Mouse (Mus musculus): ENCODE data around the gene Srgap3.

Gene Srgap3

DNA sequence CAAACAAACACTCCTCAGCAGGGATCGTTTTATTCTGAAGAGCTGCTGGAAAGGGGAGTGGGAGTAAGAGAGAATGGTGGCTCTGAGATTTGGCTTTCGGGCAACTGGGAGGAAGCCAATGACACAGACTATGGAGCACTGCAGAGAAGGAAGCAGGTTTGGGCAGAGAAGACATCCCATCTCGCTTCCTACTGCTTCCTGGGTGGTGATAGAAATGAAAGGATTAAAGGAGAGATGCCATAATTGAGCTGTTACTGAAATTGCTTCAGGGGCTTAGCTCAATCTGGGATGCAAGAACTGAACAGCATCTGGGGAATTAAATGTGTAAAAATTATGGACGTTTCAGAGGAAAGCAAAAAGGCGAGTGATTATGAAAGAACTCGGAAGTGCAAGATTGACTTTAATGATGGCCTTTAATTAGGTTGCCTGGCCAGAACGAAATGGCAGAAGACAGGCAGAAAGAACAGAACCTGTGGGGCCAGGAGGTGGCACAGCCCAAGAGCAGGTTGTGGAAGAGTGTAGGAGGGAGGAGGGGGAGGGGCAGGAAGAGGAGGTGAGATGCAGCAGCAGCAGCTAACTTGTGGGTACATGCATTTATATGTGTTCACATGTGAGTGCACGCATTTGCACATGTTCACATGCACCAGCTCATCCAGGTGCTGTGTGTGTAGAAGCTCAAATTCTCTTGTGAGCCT, 126.6 kb downstream of the Srgap3 start:
- no peak for DNase-seq (ENCODE audit: inconsistent age in 2 of 2, low spot score in 1 of 2)

DNA sequence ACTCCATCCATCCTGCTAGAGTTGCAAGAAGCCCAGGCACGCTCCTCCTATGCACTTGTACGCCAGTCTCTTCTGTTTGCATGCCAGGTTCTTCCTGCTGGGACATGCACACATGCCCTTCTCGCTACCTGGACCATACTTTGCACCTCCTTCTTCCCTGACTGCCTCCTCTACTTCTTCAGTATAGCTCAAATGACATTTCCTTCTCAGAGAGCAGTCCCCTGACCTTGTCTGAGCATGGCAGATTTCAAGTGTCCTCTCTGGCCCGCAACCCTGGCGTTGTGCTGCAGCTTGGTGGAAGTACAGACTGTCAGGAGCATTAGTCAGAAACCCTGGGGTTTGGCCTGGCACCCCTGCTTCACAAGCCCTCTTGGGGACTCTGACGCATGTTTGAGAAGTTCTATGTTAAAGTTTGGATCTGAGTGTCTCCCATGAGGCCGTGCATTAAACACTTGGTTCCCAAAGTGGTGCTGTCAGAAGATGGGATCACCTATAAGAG, 128.6 kb downstream of the Srgap3 start:
- peak; percentile 37 to 46 for DNase-seq (ENCODE audit: inconsistent age in 2 of 2, low spot score in 1 of 2)

DNA sequence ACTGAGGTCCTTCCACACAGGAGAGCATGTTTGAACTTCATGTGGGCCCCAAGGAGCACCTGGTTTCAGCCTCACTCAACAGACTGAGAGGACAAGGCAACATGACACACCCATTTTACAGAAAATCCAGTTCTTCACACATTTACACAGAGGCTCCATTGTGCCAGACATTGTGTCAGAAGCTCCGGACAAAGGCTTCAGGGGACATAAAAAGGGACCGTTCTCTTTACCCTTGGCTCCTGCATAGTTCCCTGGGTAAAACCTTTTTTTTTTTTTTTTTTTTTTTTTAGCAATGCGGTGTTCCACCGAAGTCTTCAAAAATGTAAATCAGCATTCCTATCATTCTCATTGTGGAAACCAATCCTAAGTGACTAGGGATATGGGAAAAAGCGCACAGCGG, 131.5 kb downstream of the Srgap3 start:
- no peak for DNase-seq (ENCODE audit: inconsistent age in 2 of 2, low spot score in 1 of 2)

DNA sequence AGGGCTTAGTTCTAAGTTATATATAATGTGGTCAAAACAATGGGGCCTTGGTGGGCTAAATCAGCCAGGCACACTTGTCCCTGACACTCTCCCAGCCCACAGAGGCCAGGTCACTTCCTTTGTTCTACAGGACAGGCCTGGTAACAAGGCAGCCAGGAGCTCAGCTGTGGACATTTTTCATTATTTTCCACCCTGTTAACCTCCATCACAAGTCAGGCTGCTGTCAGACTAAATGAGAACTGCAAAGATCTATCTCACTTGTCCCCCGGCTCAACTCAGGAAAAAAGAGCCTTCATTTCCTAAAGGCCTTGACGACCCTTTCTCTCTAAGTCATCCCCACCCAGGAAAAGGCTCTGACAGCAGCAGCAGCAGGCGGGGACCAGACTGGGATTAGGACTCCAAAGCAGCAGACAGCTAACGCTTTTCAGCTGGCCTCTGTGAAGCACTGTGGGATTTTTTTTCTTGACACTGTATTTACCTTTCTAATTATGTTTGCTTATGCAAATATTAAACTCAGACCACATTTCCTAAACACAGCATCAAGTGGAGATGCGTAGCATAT, 132.5 kb downstream of the Srgap3 start:
- no peak for DNase-seq (ENCODE audit: inconsistent age in 2 of 2, low spot score in 1 of 2)

DNA sequence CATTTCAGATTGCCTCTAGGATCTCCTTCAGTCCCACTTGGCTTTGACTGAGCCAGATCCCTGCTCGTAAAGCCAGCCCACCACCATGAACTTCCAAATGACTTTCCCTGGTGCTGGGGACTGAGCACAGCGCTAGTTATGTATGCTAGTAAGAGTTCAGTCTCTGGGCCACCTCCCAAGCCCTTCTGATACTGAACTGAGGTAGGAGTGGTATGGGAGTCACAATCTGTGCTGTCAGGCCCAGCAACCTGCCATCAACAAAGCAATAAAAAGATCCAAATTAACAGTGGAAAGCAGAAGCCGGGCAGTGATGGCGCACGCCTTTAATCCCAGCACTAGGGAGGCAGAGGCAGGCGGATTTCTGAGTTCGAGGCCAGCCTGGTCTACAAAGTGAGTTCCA, 134.2 kb downstream of the Srgap3 start:
- no peak for DNase-seq (ENCODE audit: inconsistent age in 2 of 2, low spot score in 1 of 2)

DNA sequence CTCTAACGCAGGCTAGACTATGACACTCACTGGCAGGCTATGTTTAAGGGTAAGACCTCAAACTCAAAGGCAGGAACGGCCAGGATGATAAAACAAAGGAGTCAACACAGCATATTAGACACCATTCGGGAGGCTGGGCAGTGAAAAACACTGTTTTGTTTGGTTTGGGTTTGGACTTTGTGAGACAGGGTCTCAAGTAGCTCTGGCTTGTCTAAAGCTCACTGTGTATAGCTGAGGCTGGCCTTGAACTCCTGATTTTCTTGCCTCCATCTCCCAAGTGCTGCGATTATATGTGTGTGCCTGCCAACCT, 136.6 kb downstream of the Srgap3 start:
- no peak for DNase-seq (ENCODE audit: inconsistent age in 2 of 2, low spot score in 1 of 2)

DNA sequence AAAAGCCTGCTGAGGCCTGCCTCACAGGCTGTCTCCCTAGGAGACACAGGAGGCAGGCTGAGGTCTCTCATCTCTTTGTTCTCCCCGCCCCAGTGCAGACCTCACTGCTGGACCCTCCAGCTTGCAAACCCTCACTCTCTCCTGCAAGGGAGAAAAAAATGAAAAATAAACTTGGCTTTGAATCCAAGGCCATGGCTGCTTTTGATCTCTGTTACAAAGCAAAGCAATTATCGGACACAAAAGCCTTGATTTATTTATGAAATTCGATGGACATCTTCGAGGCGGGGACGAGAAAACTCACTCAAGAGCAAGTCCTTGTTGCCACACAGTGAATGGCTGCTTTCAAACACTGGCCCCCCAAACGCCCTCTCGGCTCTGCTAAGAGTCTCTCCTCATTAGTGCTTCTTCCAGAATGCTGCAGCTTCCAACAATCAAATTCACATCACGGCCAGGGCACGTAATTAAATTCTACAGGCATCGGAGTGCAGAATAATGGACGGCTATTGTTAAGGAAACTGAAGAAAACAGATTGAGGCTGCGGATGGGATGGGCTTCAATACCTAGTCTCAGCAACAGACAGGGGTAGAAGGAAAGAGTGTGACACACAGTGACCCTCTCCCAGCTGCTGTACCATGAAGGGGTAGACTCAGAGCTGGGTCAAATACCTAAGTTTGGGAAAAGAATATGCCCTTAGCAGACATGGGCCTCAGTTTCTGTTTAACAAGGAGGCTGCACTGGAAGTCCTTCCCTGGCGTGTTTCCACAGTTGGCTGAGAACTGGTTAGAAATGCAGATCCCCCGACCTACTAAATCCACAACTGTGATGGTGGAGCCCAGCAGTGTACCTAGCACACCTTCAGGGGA, 137.2 kb downstream of the Srgap3 start:
- peak; percentile 58 to 83 for DNase-seq (ENCODE audit: inconsistent age in 2 of 2, low spot score in 1 of 2)

DNA sequence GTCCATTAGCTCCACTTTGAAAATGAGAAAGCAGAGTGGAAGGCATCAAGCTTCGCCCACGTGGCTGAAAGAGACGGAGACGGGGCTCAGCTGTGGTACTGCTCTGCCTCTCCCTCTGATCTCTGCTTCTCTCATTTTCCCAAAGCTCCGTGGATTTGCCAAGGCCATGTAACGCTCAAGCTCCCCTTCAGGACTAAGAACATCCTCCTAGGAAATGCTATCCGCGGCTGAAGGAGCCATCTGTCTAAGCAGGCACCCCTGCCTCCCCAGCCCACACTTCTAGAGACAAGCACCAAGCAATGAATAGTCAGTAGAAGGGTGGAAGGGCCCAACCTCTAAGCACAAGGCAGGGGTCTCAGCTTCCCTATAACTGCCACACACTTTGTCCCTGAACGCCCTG, 138.3 kb downstream of the Srgap3 start:
- peak in 1 of 2 experiments; percentile 35 for DNase-seq (ENCODE audit: inconsistent age in 2 of 2, low spot score in 1 of 2)

DNA sequence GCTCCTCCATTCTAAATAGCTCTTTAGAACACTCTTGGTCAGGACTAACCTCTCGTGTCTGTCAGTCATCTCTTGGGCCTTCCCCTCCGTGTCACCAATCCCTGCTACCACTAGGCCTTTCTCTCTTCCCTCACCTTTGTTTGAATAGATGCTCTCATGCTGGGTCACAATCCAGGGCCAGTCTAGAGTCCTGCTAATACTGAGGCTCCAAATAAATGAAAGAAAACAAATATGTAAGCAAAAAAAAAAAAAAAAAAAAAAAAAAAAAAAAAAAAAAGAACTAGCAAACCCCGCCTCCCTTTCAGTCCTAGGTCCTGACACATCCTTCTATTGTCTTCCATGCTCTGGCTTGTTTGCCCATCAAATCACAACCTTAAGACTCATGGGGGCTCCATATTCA, 145.1 kb downstream of the Srgap3 start:
- no peak for DNase-seq (ENCODE audit: inconsistent age in 2 of 2, low spot score in 1 of 2)

DNA sequence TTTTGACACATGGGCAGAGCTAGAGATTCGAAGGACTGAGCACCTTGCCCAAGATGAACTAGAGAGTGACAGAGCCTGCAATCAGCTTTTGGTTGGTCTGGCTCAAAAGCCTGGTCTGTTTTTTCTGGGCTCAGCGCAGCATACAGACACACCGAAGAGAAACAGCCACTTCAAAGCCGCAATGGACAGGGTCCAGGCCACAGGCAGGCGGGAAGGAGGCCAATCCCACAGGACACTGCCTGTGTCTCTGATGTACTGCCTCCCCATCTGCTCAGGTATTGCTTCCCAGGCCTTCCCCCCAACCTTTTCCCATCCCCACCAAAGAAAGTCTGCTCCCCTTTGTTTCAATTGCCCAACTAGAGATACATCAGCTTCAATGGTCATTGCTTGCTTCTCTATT, 148.7 kb downstream of the Srgap3 start:
- no peak for DNase-seq (ENCODE audit: inconsistent age in 2 of 2, low spot score in 1 of 2)

DNA sequence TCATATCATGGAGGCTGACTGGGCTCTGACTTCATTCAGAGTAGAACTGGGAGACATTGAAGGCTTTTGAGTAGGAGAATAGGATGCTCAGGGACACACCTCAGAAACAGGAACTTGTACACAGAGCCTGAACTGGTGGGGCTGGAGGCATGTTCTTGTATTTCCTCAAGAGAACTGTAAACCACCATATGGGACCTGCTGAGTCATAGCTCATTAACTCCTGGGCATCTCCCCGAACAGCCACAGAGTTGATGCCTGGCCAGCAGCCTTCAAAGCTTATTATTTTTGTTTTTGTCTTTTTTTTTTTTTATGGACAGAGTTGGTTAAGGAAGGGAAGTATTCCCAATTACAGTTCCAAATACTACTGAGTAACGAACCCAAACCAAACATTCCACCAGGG, 150.5 kb downstream of the Srgap3 start:
- DNase-seq (ENCODE audit: inconsistent age in 2 of 2, low spot score in 1 of 2): no peak

DNA sequence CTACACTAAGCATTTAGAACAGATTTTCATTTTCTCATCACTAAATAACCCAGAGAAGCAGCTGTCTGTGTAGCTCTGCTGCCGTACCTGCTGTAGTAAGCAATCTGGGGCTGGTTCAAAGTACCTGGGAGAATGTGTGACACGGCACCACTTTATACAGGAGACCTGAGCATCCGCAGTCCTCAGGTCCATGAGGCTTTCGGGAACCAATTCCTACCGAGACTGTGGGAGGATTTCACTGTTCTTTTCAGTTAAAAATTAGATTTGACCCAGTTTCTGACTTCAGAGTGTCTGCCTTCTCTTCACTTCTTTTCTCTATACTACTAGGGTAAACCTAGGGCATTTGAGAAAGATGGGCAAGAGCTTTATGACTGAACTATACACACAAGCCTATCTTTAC, 153.2 kb downstream of the Srgap3 start:
- no peak for DNase-seq (ENCODE audit: inconsistent age in 2 of 2, low spot score in 1 of 2)

DNA sequence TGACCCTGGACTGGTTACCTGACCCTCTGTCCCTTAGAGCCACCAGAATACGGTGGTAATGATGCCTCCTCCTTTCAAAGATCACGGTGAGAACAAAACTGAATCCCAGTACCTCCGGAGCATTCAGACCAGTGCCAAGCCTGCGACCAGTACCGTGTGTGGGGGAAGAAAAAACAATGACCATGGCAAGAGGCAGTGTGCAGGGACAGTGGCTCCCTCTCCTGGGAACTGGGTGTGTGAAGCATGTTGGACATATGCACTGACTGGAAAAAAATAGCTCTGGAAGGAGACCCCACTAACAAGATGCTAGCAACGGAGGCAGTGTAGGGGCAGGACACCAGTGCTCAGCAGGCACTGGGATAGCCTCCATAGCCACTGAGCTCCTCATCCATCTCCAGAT, 157.2 kb downstream of the Srgap3 start:
- DNase-seq (ENCODE audit: inconsistent age in 2 of 2, low spot score in 1 of 2): no peak

DNA sequence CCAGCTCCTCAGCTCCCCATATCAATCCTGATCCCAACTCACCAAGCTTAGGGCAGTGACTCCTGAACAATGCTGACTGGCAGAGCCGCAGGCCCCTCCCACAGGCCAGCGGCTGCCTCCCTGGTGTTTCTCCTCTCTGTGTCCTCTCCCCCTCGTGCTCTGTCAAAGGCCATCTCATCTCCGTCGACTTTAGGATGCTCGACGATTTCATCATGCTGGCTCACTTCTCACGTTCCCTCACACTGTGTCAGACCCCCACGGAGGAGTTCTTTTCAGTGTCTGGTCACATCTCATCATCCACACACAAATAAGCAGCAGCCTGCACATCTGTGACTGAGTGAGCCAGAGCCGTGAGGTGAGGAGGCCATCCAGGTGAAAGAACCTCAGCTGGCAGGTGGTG, 158.4 kb downstream of the Srgap3 start:
- no peak for DNase-seq (ENCODE audit: inconsistent age in 2 of 2, low spot score in 1 of 2)

DNA sequence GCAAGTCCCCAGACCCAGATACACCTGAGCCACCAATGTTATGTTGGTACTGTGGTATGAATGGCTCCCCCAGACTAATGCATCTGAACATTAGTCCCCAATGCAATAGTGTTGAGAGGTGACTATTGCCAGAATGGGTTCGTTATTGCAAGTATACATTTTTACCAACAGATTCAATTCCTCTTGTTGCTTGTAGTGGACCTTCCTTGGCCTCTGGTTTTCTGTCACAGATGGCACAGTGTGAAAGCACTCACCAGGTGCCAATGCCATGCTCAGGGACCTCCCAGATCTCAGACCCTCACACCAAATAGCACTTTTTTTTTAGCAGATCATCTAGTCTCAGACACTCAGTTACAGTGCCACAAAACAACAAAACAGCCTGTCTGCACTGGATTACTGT, 158.9 kb downstream of the Srgap3 start:
- no peak for DNase-seq (ENCODE audit: inconsistent age in 2 of 2, low spot score in 1 of 2)

DNA sequence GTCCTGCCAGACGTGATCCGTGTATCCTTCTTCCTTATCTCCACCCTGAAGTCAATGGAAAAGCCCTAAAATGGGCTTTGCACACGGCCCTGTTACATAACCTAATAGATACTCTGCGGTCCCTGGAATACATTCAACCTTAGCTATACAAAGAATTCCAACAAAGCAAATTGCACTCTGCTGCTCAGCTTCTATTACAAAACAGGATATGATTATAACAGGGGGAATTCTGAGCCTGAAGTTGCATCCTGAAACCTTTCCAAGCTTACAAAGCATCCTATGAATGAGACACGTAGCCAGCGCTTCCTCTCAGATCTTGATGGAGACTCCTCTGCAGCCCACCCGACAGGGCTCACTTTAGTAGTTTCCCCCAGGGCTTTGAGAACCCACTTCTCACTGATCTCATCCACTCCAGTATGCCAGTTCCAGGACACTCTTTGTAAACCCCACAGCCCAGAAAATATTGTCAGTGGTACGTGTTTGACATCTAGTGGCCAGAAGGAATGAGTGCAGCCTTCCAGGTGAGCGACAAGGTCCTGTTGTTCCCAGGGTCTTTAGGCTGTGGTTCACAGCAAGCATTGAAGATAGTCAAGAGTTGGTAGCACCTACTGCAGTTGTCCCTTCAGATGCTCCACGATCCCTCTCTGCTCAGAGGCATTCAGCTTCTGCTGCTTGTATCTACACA, 165.5 kb downstream of the Srgap3 start:
- peak in 1 of 2 experiments; percentile 50 for DNase-seq (ENCODE audit: inconsistent age in 2 of 2, low spot score in 1 of 2)

DNA sequence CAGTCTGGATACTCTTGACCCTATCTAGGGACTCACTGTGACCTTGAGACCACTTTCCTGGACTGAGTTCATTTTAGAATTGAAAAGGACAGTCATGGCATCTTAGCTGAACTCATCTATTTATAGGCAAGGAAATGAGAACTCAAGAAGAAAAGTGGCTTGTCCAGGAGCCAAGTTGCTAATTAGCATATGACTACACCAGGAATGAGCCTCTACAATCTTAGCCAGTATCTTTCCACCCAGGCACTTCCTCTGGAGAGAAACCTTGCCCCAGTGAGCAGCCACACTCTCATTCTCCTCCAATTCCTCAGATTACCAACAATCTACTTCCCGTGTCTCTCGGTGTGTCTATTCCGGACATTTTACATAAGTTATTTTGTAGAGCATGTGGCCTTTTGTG, 168.9 kb downstream of the Srgap3 start:
- DNase-seq (ENCODE audit: inconsistent age in 2 of 2, low spot score in 1 of 2): peak in 1 of 2 experiments; percentile 46

DNA sequence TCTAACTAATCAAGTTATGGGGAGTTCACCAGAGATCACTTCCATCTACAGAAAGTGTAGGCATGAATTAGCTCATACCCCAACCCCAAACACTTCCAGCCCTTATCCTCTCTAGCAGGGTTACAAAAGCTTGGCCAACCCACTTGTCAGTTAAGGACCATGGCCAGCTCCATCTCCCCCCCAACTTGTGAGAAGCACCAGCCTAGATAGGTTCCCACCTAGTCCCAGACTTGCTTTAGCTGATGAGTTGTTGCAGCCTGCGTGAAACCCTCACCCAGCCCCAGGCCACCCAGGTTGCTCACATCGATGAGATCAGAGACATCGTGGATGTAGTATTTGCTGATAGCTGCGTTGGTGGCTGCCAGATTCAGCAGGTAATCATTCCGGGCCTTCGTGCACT, 170.3 kb downstream of the Srgap3 start:
- DNase-seq (ENCODE audit: inconsistent age in 2 of 2, low spot score in 1 of 2): no peak

DNA sequence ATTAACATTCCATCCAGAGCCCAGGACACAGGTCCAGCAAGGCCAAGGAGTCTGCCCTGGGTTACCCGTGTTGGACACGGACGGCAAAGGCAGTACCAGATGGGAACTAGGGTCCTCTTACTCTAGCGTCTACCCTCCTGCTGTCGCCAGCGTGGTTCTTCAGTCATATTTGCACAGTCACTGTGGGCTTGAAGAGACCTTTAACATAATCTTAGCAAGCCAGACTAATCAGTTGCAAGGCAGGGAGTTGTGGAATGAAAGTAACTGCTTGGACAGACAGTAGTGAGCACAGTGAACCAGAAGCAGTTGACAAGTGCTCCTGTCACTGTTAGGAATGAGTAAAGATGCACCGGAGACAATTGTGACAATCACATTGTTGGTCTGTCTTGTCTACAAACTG, 173.3 kb downstream of the Srgap3 start:
- no peak for DNase-seq (ENCODE audit: inconsistent age in 2 of 2, low spot score in 1 of 2)

DNA sequence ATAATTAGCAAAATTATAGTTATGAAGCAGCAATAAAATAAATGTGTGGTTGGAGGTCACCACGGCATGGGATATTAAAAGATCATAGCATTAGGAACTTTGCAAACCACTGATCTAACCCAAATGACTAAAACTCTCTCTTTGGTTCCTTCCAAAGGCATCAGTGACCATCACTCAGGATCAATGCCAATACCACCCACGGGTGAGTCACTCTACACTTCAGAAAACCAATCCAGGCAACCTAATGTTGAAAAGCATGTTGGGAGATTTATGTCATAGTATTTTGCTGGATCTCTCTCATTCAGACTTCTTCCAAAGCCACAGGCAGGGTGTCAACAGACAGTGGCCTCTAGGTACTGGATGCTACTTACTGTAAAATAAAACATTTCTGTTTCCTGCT, 176.1 kb downstream of the Srgap3 start:
- DNase-seq (ENCODE audit: inconsistent age in 2 of 2, low spot score in 1 of 2): no peak

DNA sequence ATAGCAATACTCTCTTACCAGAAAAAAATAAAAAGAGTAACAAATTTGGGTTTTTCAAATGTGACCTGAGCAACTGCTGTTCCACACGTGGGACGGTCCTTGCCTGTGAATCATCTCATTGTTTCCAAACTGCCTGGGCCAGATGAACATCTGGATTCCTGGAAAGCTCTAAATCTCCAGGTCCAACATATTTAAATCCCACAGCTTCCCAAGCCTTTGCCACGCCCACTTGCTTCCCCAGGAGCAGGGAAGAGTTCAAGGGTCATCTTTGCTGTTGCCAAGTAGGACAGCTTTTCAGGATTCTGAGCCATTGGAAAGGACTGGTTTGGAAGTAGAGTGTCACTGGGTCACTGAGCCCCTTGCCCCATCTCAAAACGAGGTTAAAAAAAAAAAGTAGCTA, 188.5 kb downstream of the Srgap3 start:
- no peak for DNase-seq (ENCODE audit: inconsistent age in 2 of 2, low spot score in 1 of 2)

DNA sequence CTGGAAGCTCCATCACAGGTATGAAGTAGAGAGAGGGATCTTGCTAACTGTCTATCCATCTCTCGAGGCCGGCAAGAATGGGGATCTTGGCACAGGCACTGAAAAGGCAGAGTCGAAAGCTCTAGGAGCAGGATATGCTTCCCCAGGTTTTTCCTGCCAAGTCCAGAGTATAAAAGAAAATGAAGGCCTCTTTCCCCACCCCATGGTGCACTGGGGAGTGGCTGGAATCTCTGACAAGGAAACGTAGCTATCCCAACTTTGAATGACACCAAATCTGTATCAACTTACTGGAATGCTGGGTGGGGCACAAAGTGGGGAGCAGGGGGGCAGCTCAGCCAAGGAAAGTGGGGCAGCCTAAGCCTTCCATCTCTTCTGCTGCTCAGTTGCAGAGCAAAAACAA, 190.2 kb downstream of the Srgap3 start:
- no peak for DNase-seq (ENCODE audit: inconsistent age in 2 of 2, low spot score in 1 of 2)

Data from adrenal gland, adult (tissue).